Mouse (Mus musculus): ENCODE data around the gene Scel.

The Scel gene

GRCm38 (mm10) chr14:103513473-103513811 lies 300 bp downstream of the Scel start:
- DNase-seq (ENCODE audit: low spot score in 2 of 2): no peak

GRCm38 (mm10) chr14:103515419-103515818 lies 2.3 kb downstream of the Scel start:
- DNase-seq (ENCODE audit: low spot score in 2 of 2): no peak

- no peak for DNase-seq (ENCODE audit: low spot score in 2 of 2)
Measured at GRCm38 (mm10) chr14:103526286-103526685, 13.1 kb downstream of the Scel start.

- DNase-seq (ENCODE audit: low spot score in 2 of 2): no peak
Measured at GRCm38 (mm10) chr14:103529733-103530367, 16.7 kb downstream of the Scel start.

- DNase-seq (ENCODE audit: low spot score in 2 of 2): no peak
Measured at GRCm38 (mm10) chr14:103531722-103532341, 18.7 kb downstream of the Scel start.

DNA sequence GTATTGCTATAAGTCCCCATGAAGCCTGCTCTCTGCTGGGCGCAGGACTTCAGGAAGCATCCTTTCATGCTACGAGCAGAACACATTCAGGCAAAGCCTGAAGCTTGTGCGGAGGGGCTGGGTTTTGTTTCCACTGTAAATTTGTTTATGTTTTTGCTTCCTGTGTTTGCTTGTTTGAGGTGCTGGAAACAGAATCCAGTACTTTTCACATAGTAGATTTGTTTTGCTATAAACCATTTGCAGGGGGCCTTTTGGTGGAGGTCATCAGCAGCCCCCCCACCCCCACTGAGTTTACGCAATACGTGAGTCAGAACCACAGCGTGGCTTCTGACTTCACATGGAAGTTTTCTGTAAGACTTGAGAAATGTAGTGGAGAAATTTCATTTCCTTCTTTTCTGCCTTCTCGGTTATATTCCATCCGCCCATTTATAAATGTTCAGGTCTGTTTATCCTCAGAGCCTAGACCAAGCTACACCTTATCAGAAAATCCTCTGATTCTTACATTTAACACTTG lies 22.4 kb downstream of the Scel start:
- DNase-seq (ENCODE audit: low spot score in 2 of 2): no peak

DNA sequence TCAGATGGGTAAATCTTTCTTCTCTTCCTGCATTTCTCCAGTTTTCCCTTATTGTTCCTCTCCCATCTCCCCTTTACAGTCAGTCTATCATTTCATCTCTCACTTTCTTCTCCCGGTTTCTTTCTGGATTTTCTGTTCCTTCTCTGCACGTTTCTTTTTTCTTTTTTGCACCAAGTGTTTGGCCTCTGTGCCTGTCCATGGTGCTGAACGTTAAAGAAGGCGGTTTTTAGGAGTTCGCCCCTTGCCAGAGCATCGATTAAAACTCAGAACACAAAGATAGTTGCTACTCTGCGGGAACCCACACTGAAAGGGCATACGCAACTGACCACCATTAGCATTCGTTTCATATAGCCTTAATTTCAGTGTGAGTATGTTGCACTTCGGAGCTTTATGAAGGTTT lies 23.2 kb downstream of the Scel start:
- DNase-seq (ENCODE audit: low spot score in 2 of 2): no peak

- peak; percentile 30 to 77 for DNase-seq (ENCODE audit: low spot score in 2 of 2)
Measured at GRCm38 (mm10) chr14:103537355-103538056, 24.4 kb downstream of the Scel start.

DNA sequence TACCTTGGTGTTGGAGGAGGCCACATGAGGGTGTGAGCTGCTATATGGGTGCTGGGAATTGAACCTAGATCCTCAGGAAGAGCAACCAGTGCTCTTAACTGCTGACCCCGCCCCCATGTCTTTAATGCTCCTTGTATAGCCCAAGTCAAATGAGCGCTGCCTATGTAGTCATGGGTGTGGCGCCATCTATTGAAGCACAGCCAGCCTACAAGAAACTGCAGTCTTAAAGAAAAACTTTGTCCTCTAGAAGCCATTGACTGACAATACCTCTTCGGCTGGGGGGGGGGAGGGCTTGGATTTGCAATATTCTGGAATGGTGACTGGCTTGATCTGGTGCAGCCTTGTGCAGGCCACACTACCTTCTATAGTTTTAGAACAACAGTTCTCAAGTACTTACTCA lies 26.7 kb downstream of the Scel start:
- no peak for DNase-seq (ENCODE audit: low spot score in 2 of 2)

- DNase-seq (ENCODE audit: low spot score in 2 of 2): no peak
Measured at GRCm38 (mm10) chr14:103541679-103542078, 28.5 kb downstream of the Scel start.

DNA sequence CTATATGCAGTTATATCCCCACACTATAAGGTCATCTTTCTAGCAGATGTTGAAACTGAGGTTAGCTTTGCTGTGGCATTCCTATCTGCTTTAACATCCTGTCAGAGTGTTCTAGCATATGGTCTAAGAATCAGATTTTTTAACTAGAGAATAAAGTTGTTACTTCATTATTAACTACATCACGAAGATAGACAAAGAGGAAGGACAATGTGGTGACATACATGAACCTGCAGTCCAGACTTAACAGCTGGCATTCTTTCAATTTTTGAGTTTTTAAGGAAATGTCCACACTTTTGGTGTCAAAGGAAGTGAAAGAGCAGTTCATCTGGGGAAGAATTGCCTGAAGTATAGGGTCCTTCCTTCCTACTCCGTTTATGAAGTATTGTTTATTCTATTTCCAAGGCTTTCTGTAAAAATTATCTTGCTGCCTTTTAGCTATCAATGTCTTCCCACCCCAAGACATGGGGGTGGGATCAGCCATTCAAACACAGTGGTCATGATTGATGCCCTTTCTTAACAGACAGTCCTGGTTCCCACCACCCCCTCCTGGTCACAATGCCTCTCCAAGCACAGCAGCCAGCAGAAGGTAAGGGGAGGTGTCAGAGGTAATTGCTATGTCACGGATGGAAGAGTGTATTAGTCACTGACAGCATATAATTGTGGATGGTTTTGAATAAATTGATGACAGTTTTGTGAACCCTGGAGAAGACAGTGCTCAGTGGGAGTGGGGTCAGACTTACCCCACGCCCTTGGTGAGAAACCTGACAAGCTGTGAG lies 30.4 kb downstream of the Scel start:
- no peak for DNase-seq (ENCODE audit: low spot score in 2 of 2)

DNA sequence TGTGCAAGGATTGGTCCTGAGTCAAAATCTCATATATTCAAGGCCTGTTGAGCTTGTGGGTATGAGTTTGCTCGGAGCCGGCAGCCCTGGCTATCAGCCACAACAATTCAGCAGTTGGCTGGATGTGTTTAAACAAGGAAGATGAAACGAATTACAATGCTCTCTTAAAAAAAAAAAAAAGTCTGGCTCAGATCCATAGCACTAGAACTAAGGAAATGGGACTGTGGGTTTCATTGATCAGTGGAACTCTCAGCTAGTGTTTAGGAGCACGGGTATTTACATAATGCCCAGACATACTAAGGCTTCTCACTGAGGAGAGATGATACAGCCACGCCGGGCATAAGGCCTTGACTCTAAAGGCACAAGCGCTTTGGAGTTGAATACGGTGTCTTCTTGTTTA lies 32.6 kb downstream of the Scel start:
- no peak for DNase-seq (ENCODE audit: low spot score in 2 of 2)

GRCm38 (mm10) chr14:103546246-103546645 lies 33.1 kb downstream of the Scel start:
- no peak for DNase-seq (ENCODE audit: low spot score in 2 of 2)

- DNase-seq (ENCODE audit: low spot score in 2 of 2): no peak
Measured at GRCm38 (mm10) chr14:103548220-103548619, 35.1 kb downstream of the Scel start.

DNA sequence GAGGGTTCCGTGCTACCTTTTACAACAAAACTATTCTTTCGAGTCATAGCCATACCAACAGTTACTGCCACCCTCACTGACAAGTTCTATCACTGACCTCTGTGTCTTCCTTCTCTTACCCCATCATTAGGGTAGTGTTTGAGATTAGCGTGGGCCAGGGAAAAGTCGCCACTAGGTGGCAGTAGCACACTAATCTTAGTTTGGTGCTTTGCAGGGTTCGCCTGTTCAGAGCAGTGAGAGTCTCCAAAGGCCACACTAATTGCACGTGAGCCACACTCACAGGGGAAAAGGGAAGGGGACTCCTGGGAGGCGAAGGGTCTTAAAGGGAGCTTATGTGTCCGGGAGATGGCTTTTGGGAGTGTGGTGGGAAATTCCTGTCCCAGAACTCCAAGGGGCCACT lies 37.3 kb downstream of the Scel start:
- peak; percentile 63 to 88 for DNase-seq (ENCODE audit: low spot score in 2 of 2)

GRCm38 (mm10) chr14:103550921-103551320 lies 37.8 kb downstream of the Scel start:
- DNase-seq (ENCODE audit: low spot score in 2 of 2): no peak

DNA sequence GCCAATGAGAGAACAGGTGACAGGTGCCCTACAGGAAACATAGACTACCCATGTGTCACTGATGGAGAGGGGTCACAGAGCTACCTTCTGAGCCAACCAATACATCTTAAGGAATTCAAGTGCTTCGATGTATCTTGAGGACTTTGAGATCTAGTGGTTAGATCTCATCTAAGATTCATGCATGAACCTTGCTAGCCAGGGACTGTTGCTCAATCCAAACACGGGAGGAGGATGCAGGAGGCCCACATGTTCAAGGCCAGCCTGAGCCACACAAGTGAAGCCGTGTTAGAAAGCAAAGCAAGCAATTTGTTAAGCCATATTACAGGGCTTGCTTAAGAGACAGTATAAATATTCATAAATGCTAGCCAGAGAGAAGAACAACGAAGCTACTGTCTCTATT lies 38.8 kb downstream of the Scel start:
- no peak for DNase-seq (ENCODE audit: low spot score in 2 of 2)

DNA sequence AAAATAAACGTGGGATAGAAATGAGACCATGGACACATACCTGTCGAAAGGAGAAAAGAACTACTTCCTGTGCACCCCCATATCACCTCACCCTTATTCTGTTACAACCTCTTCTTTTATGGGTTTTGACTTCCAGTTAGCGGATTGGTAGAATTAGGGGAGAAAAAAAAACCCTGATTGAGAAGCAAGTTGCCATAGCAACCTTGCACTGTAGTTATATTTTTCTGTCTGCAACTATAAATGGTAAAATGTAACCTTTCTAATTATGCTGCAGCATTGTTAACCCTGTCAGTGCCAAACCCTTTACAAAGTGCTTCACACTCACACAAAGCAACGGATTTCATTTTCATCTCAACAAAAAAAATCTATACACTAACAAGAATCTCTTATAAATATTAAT lies 39.2 kb downstream of the Scel start:
- no peak for DNase-seq (ENCODE audit: low spot score in 2 of 2)

- no peak for DNase-seq (ENCODE audit: low spot score in 2 of 2)
Measured at GRCm38 (mm10) chr14:103556609-103557008, 43.5 kb downstream of the Scel start.

GRCm38 (mm10) chr14:103561383-103562096 lies 48.4 kb downstream of the Scel start:
- no peak for DNase-seq (ENCODE audit: low spot score in 2 of 2)

- DNase-seq (ENCODE audit: low spot score in 2 of 2): no peak
Measured at GRCm38 (mm10) chr14:103567957-103568356, 54.8 kb downstream of the Scel start.

- DNase-seq (ENCODE audit: low spot score in 2 of 2): no peak
Measured at GRCm38 (mm10) chr14:103568433-103568832, 55.3 kb downstream of the Scel start.
